Mouse (Mus musculus) spleen, adult 2 months (tissue): ENCODE measurements around the gene Adtrp.

Source experiments
- CTCF ChIP-seq: fragments of 200-500 bp; IDR thresholded peaks from 2 replicates; pipeline ENCODE4 v1.5.1; 2011; ENCODE audit warnings: mild to moderate bottlenecking, inconsistent platforms; ENCODE audit not compliant: insufficient read depth, insufficient read length, insufficient replicate concordance; ENCODE audit errors: extremely low read depth
- POLR2A ChIP-seq: fragments of 200-500 bp; IDR thresholded peaks from 2 replicates; pipeline ENCODE4 v1.6.1; 2011; ENCODE audit warnings: low read depth, low read length, inconsistent platforms

- TF ChIP-seq POLR2A (no peak), CTCF (no peak)
Measured at GRCm38 (mm10) chr13:41779603-41780180, 67.8 kb downstream of the Adtrp start.
